Mouse (Mus musculus) heart, embryonic 14.5 days (tissue): ENCODE results near the gene Nt5c2. TPM values are rescaled to one million over a fixed set of nuclear protein-coding genes. Genes with fewer than 3 reads are reported as not detected.
A peak's percentile ranks its signal among the peaks of the same experiment; 100 is the strongest.

Experiments used
- ATAC-seq: fragments of 200-750 bp; cut with Nextera tagmentation; 2 replicates; pipeline ENCODE4 v1.8.0; 2017; ENCODE audit warnings: low read depth, moderate TSS enrichment; ENCODE audit not compliant: insufficient number of reproducible peaks, insufficient read depth, low FRiP score
- H3K27ac ChIP-seq, 2 experiments: fragments of 200-500 bp in 1 of 2; fragments of 300-500 bp in 1 of 2; sonication (generic) in 1 of 2; replicated peaks in 1 of 2; 2 replicates each; pipeline ENCODE4 v1.5.1; 2012 to 2014; ENCODE audit warnings: low read depth in 2 of 2, low read length in 2 of 2, control low read depth in 1 of 2, mild to moderate bottlenecking in 1 of 2, mixed read lengths in 1 of 2; ENCODE audit not compliant: control insufficient read depth in 1 of 2, insufficient read depth in 1 of 2
- H3K27me3 ChIP-seq: fragments of 300-500 bp; sonication (generic); 2 replicates; pipeline ENCODE4 v1.6.1; 2014; ENCODE audit warnings: mild to moderate bottlenecking, low read length, control low read depth; ENCODE audit not compliant: control insufficient read depth, insufficient read depth
- H3K36me3 ChIP-seq: fragments of 300-500 bp; sonication (generic); 2 replicates; pipeline ENCODE4 v1.6.1; 2014; ENCODE audit warnings: mild to moderate bottlenecking, control low read depth, low read length, mixed read lengths; ENCODE audit not compliant: control insufficient read depth, insufficient read depth
- H3K4me1 ChIP-seq, 2 experiments: fragments of 200-500 bp in 1 of 2; fragments of 300-500 bp in 1 of 2; sonication (generic) in 1 of 2; 2 replicates each; pipeline ENCODE4 v1.6.1; 2012 to 2014; ENCODE audit warnings: low read length in 2 of 2, control low read depth in 1 of 2, mixed read lengths in 1 of 2; ENCODE audit not compliant: control insufficient read depth in 2 of 2, insufficient read depth in 2 of 2
- H3K4me2 ChIP-seq: fragments of 300-500 bp; sonication (generic); 2 replicates; pipeline ENCODE4 v1.6.1; 2014; ENCODE audit warnings: mild to moderate bottlenecking, low read length
- H3K4me3 ChIP-seq, 2 experiments: fragments of 200-500 bp in 1 of 2; fragments of 300-500 bp in 1 of 2; sonication (generic) in 1 of 2; 2 replicates each; pipeline ENCODE4 v1.5.1; 2012 to 2014; ENCODE audit warnings: low read length in 2 of 2, mild to moderate bottlenecking in 2 of 2, control low read depth in 1 of 2, low read depth in 1 of 2, moderate library complexity in 1 of 2; ENCODE audit not compliant: control insufficient read depth in 1 of 2, insufficient read depth in 1 of 2
- H3K9ac ChIP-seq: fragments of 300-500 bp; sonication (generic); 2 replicates; pipeline ENCODE4 v1.6.1; 2014; ENCODE audit warnings: mild to moderate bottlenecking, low read length
- H3K9me3 ChIP-seq: fragments of 300-500 bp; sonication (generic); 2 replicates; pipeline ENCODE4 v1.6.1; 2016; ENCODE audit warnings: low read length, control low read depth; ENCODE audit not compliant: control insufficient read depth
- WGBS: fragments of 180-500 bp; shearing (Covaris S2); extraction: QIAGEN DNeasy Blood & Tissue Kit; methylation state at CpG from one replicate; pipeline ENCODE4 v1.1.7; 2014; 5-methylcytosine and 5-hydroxymethylcytosine counted together
- polyA plus RNA-seq: library from polyadenylated mRNA; unstranded; fragments of >200 nt; fragmentation: Nextera tagmentation; extraction: Ambion mirVana; gene quantifications from 2 replicates; pipeline ENCODE4 v1.2.1, GENCODE M21; 2014

Nt5c2 gene
- polyA plus RNA-seq, 1 experiment from 2014 or later = 126 TPM

- no peaks in the 10 kb centered on the region for H3K9me3 ChIP-seq
- H3K4me3 ChIP-seq = no peak overlapping the region
- H3K27me3 ChIP-seq = no peaks in the 10 kb centered on the region
- H3K4me2 ChIP-seq = 0 out of 2 replicates have a peak overlapping the region, but pooled peaks have one; percentile 55
- no peak for ATAC-seq
- peak overlapping the region; percentile 46 for H3K9ac ChIP-seq
- peak overlapping the region in 1 of 2 experiments; percentile 82; a peak in 2 of 4 replicates for H3K27ac ChIP-seq
- WGBS = 37% methylated on average over 4 of the region's 4 CpGs
- no peaks in the 10 kb centered on the region for H3K36me3 ChIP-seq
- peaks cover 8 to 58% of the 10 kb centered on the region in 2 experiments for H3K4me1 ChIP-seq
These were observed 86.8 kb downstream of the Nt5c2 start for GRCm38 (mm10) chr19:46928136-46928535.

- ATAC-seq = no peak
- H3K9me3 ChIP-seq = no peaks in the 10 kb centered on the region
- no peaks in the 10 kb centered on the region for H3K36me3 ChIP-seq
- H3K4me2 ChIP-seq = peak overlapping the region; percentile 45
- H3K27me3 ChIP-seq = no peaks in the 10 kb centered on the region
- 0 out of 2 replicates have a peak overlapping the region, but pooled peaks have one; percentile 54 for H3K9ac ChIP-seq
- 32% methylated on average over 5 of the region's 5 CpGs for WGBS
- peaks cover 8 to 48% of the 10 kb centered on the region in 2 experiments for H3K4me1 ChIP-seq
- no peak overlapping the region for H3K4me3 ChIP-seq
- H3K27ac ChIP-seq = peak overlapping the region; percentile 53 to 74
These were observed 88.0 kb downstream of the Nt5c2 start for GRCm38 (mm10) chr19:46926951-46927350.

- no peak overlapping the region for H3K9ac ChIP-seq
- H3K4me1 ChIP-seq = peaks cover 6 to 42% of the 10 kb centered on the region in 2 experiments
- H3K36me3 ChIP-seq = 0 out of 2 replicates have a peak, but pooled peaks cover 1% of the 10 kb centered on the region
- no peaks in the 10 kb centered on the region for H3K27me3 ChIP-seq
- peak overlapping the region in 1 of 2 experiments; percentile 74; a peak in 2 of 4 replicates for H3K27ac ChIP-seq
- WGBS = 44% methylated on average over 4 of the region's 4 CpGs
- no peak for ATAC-seq
- no peaks in the 10 kb centered on the region for H3K9me3 ChIP-seq
- H3K4me2 ChIP-seq = peak overlapping the region; percentile 45
- H3K4me3 ChIP-seq = no peak overlapping the region
These were observed 88.6 kb downstream of the Nt5c2 start for GRCm38 (mm10) chr19:46926357-46926756.

- Histone ChIP-seq H3K4me1 (peaks cover 2 to 6% of the 10 kb centered on the region in 2 experiments; a peak in 2 of 4 replicates), H3K36me3 (0 out of 2 replicates have a peak, but pooled peaks cover 7% of the 10 kb centered on the region), H3K4me2 (no peak overlapping the region), H3K27me3 (no peaks in the 10 kb centered on the region), H3K27ac (peak overlapping the region; percentile 19 to 52; a peak in 2 of 4 replicates), H3K9me3 (no peaks in the 10 kb centered on the region), H3K9ac (no peak overlapping the region), H3K4me3 (no peak overlapping the region)
- no peak for ATAC-seq
- WGBS = 44% methylated on average over 6 of the region's 6 CpGs
These were observed 94.4 kb downstream of the Nt5c2 start for GRCm38 (mm10) chr19:46920571-46920970.

GRCm38 (mm10) chr19:46915406-46916080 is 99.4 kb downstream of the Nt5c2 start:
- no peak for ATAC-seq
- WGBS = 44% methylated on average over 9 of the region's 9 CpGs
- Histone ChIP-seq H3K9me3 (no peaks in the 10 kb centered on the region), H3K27me3 (no peaks in the 10 kb centered on the region), H3K9ac (no peak overlapping the region), H3K27ac (0 out of 4 replicates have a peak overlapping the region, but pooled peaks of 1 of the 2 experiments have one; percentile 3), H3K36me3 (no peaks in the 10 kb centered on the region), H3K4me2 (no peak overlapping the region), H3K4me3 (no peak overlapping the region), H3K4me1 (peaks cover 2 to 10% of the 10 kb centered on the region in 2 experiments; a peak in 2 of 4 replicates)

GRCm38 (mm10) chr19:46913626-46914025 is 101.3 kb downstream of the Nt5c2 start:
- no peak overlapping the region for H3K4me3 ChIP-seq
- 95% methylated on average over 11 of the region's 11 CpGs for WGBS
- H3K27me3 ChIP-seq = no peaks in the 10 kb centered on the region
- no peak overlapping the region for H3K9ac ChIP-seq
- H3K4me2 ChIP-seq = no peak overlapping the region
- ATAC-seq = no peak
- H3K27ac ChIP-seq = no peak overlapping the region
- no peaks in the 10 kb centered on the region for H3K36me3 ChIP-seq
- peaks cover 4 to 7% of the 10 kb centered on the region in 2 experiments; a peak in 2 of 4 replicates for H3K4me1 ChIP-seq
- no peaks in the 10 kb centered on the region for H3K9me3 ChIP-seq

- Histone ChIP-seq H3K4me3 (no peak overlapping the region), H3K4me2 (no peak overlapping the region), H3K27ac (no peak overlapping the region), H3K36me3 (no peaks in the 10 kb centered on the region), H3K4me1 (peaks cover 4 to 7% of the 10 kb centered on the region in 2 experiments; a peak in 2 of 4 replicates), H3K9ac (no peak overlapping the region), H3K9me3 (no peaks in the 10 kb centered on the region), H3K27me3 (no peaks in the 10 kb centered on the region)
- ATAC-seq = no peak
- WGBS = 70% methylated on average over 3 of the region's 3 CpGs
These were observed 103.5 kb downstream of the Nt5c2 start for GRCm38 (mm10) chr19:46911492-46911891.
